Mouse (Mus musculus) CH12.LX (cell line): ENCODE data around the gene Dgkh. TPM values are rescaled to one million over a fixed set of nuclear protein-coding genes. Genes with fewer than 3 reads are reported as not detected.

Experiments
- DNase-seq: peaks from one replicate; pipeline ENCODE4 v3.0.0-alpha.2; 2013; ENCODE audit errors: extremely low read depth
- H3K27ac ChIP-seq: 2 replicates; pipeline ENCODE4 v1.5.1; 2012; ENCODE audit warnings: low read depth, mild to moderate bottlenecking, control low read depth, moderate library complexity; ENCODE audit not compliant: insufficient read depth
- H3K27me3 ChIP-seq: replicated peaks from 2 replicates; pipeline ENCODE3; 2012; ENCODE audit warnings: inconsistent platforms
- H3K36me3 ChIP-seq, 2 experiments: replicated peaks in 1 of 2; 2 replicates each; pipeline versions ENCODE3 to v1.6.1; 2012; ENCODE audit warnings: inconsistent platforms in 1 of 2, low read length in 1 of 2, mild to moderate bottlenecking in 1 of 2, mixed read lengths in 1 of 2, moderate library complexity in 1 of 2; ENCODE audit not compliant: control insufficient read depth in 1 of 2, insufficient read depth in 1 of 2
- H3K4me1 ChIP-seq, 2 experiments: 2 replicates each; pipeline ENCODE4 v1.6.1; 2012; ENCODE audit warnings: inconsistent platforms in 1 of 2, moderate library complexity in 1 of 2; ENCODE audit not compliant: insufficient read depth in 2 of 2, control insufficient read depth in 1 of 2
- H3K4me2 ChIP-seq: 2 replicates; pipeline ENCODE4 v1.6.1; 2012; ENCODE audit warnings: low read depth, mild to moderate bottlenecking, control low read depth; ENCODE audit not compliant: poor library complexity, insufficient read depth, severe bottlenecking
- H3K4me3 ChIP-seq, 3 experiments: fragments of 150-350 bp in 1 of 3; sonication (generic) in 1 of 3; replicated peaks in 1 of 3; 2 replicates each; pipeline versions ENCODE3 to v1.5.1; 2011 to 2012; ENCODE audit warnings: low read depth in 2 of 3, low read length in 2 of 3, mild to moderate bottlenecking in 2 of 3, moderate library complexity in 2 of 3, control low read depth in 1 of 3, improper control_type of control experiment in 1 of 3, inconsistent platforms in 1 of 3, mixed read lengths in 1 of 3; ENCODE audit not compliant: poor library complexity in 1 of 3
- H3K79me2 ChIP-seq: replicated peaks from 2 replicates; pipeline ENCODE4 v1.6.1; 2012; ENCODE audit warnings: mild to moderate bottlenecking, moderate library complexity; ENCODE audit not compliant: control insufficient read depth, poor library complexity, insufficient read depth, severe bottlenecking; ENCODE audit errors: extremely low read depth
- H3K9ac ChIP-seq: 2 replicates; pipeline ENCODE4 v1.6.1; 2012; ENCODE audit warnings: low read depth, mild to moderate bottlenecking, control low read depth, moderate library complexity; ENCODE audit not compliant: insufficient read depth
- H3K9me3 ChIP-seq: replicated peaks from 2 replicates; pipeline ENCODE3; 2012; ENCODE audit warnings: low read length, inconsistent platforms, mixed read lengths
- BHLHE40 ChIP-seq: IDR thresholded peaks from 2 replicates; pipeline ENCODE4 v1.6.1; 2011; ENCODE audit warnings: mild to moderate bottlenecking, low read depth, low read length, improper control_type of control experiment
- CHD2 ChIP-seq: IDR thresholded peaks from 2 replicates; pipeline ENCODE4 v1.6.1; 2011; ENCODE audit warnings: low read length, improper control_type of control experiment
- E2F4 ChIP-seq: IDR thresholded peaks from 2 replicates; pipeline ENCODE4 v1.6.1; 2011; ENCODE audit warnings: low read depth, low read length, improper control_type of control experiment; ENCODE audit not compliant: insufficient replicate concordance
- ELF1 ChIP-seq: IDR thresholded peaks from 2 replicates; pipeline ENCODE4 v1.6.1; 2014; ENCODE audit warnings: low read depth, mild to moderate bottlenecking, inconsistent platforms, low read length, improper control_type of control experiment
- EP300 ChIP-seq: IDR thresholded peaks from 2 replicates; pipeline ENCODE4 v1.6.1; 2011; ENCODE audit warnings: low read length, improper control_type of control experiment
- GABPA ChIP-seq: IDR thresholded peaks from 2 replicates; pipeline ENCODE4 v1.6.1; 2012; ENCODE audit warnings: low read depth, low read length, improper control_type of control experiment, inconsistent platforms; ENCODE audit not compliant: insufficient replicate concordance
- JUN ChIP-seq: IDR thresholded peaks from 2 replicates; pipeline ENCODE4 v1.6.1; 2011; ENCODE audit warnings: low read depth, mild to moderate bottlenecking, low read length, improper control_type of control experiment, moderate library complexity; ENCODE audit not compliant: insufficient read depth
- KAT2A ChIP-seq: IDR thresholded peaks from 2 replicates; pipeline ENCODE4 v1.6.1; 2012; ENCODE audit warnings: low read length, improper control_type of control experiment, inconsistent platforms; ENCODE audit not compliant: insufficient replicate concordance
- MAFK ChIP-seq: IDR thresholded peaks from 2 replicates; pipeline ENCODE4 v1.6.1; 2011; ENCODE audit warnings: low read length, improper control_type of control experiment; ENCODE audit not compliant: insufficient replicate concordance
- MAX ChIP-seq: IDR thresholded peaks from 2 replicates; pipeline ENCODE4 v1.6.1; 2011; ENCODE audit warnings: low read length, improper control_type of control experiment
- MAZ ChIP-seq: IDR thresholded peaks from 2 replicates; pipeline ENCODE4 v1.6.1; 2012; ENCODE audit warnings: low read depth, mild to moderate bottlenecking, inconsistent platforms, low read length, improper control_type of control experiment, moderate library complexity
- MEF2A ChIP-seq: IDR thresholded peaks from 2 replicates; pipeline ENCODE4 v1.6.1; 2014; ENCODE audit warnings: low read depth, mild to moderate bottlenecking, inconsistent platforms, low read length, improper control_type of control experiment, borderline replicate concordance
- MXI1 ChIP-seq: IDR thresholded peaks from 2 replicates; pipeline ENCODE4 v1.6.1; 2011; ENCODE audit warnings: mild to moderate bottlenecking, low read depth, low read length, improper control_type of control experiment
- NELFE ChIP-seq: IDR thresholded peaks from 2 replicates; pipeline ENCODE4 v1.6.1; 2011; ENCODE audit warnings: low read depth, low read length, improper control_type of control experiment
- PAX5 ChIP-seq: IDR thresholded peaks from 2 replicates; pipeline ENCODE4 v1.6.1; 2012; ENCODE audit warnings: low read length, inconsistent platforms, mixed read lengths
- POLR2A ChIP-seq: IDR thresholded peaks from 2 replicates; pipeline ENCODE4 v1.6.1; 2011; ENCODE audit warnings: low read depth, mild to moderate bottlenecking, improper control_type of control experiment, low read length
- POLR2AphosphoS2 ChIP-seq: IDR thresholded peaks from 2 replicates; pipeline ENCODE4 v1.6.1; 2011; ENCODE audit warnings: low read depth, low read length, improper control_type of control experiment
- TCF12 ChIP-seq: IDR thresholded peaks from 2 replicates; pipeline ENCODE4 v1.6.1; 2014; ENCODE audit warnings: low read depth, mild to moderate bottlenecking, inconsistent platforms, low read length, improper control_type of control experiment
- USF1 ChIP-seq: IDR thresholded peaks from 2 replicates; pipeline ENCODE4 v1.6.1; 2014; ENCODE audit warnings: low read depth, mild to moderate bottlenecking, inconsistent platforms, low read length, improper control_type of control experiment
- USF2 ChIP-seq: conservative IDR thresholded peaks from 2 replicates; pipeline ENCODE4 v1.6.1; 2011; ENCODE audit warnings: low read depth, low read length, improper control_type of control experiment
- ZC3H11A ChIP-seq: IDR thresholded peaks from 2 replicates; pipeline ENCODE4 v1.6.1; 2012; ENCODE audit warnings: low read depth, mild to moderate bottlenecking, inconsistent platforms, low read length, improper control_type of control experiment
- ZNF384 ChIP-seq: IDR thresholded peaks from 2 replicates; pipeline ENCODE4 v1.6.1; 2012; ENCODE audit warnings: low read depth, low read length, improper control_type of control experiment, inconsistent platforms
- dilution Hi-C: fragments of 300-500 bp; cut with MboI; formaldehyde crosslinking; loops from 2 replicates; pipeline ENCODE4 v1.14.3; 2020; ENCODE audit warnings: low sequenced_read_pairs; ENCODE audit not compliant: extremely low pct_unique_long_range_greater_than_20kb, extremely low pct_ligation_motif_present
- in situ Hi-C: fragments of 300-500 bp; cut with MboI; formaldehyde crosslinking; loops from 3 replicates; pipeline ENCODE4 v1.14.3; 2019; ENCODE audit warnings: low sequenced_read_pairs, low pct_ligation_motif_present, low pct_unique_long_range_greater_than_20kb, mixed read lengths
- polyA plus RNA-seq: library from polyadenylated mRNA; unstranded; fragments of >175 nt; gene quantifications from 2 replicates; pipeline ENCODE4 v1.2.1, GENCODE M21; 2012; ENCODE audit warnings: low read depth; ENCODE audit not compliant: insufficient read length
- total RNA-seq, 2 experiments: library from RNA; depleted of rRNA; stranded (reverse); fragments of 300-350 nt in 1 of 2; fragments of >200 nt in 1 of 2; gene quantifications; 2 replicates each; pipeline ENCODE4 v1.2.3; 2012 to 2014

Dgkh gene
- total and polyA plus RNA-seq, 3 experiments = 0.83 to 3.3 (median 2.4) TPM

GRCm38 (mm10) chr14:78722031-78722430 lies 10.5 kb downstream of the Dgkh start:
- Histone ChIP-seq H3K4me2 (no peak overlapping the region), H3K79me2 (no peaks in the 10 kb centered on the region), H3K4me3 (no peak overlapping the region), H3K36me3 (peaks cover 0 to 11% of the 10 kb centered on the region in 2 experiments), H3K4me1 (peaks cover 0 to 3% of the 10 kb centered on the region in 2 experiments; a peak in 2 of 4 replicates), H3K27ac (no peak overlapping the region), H3K9ac (no peak overlapping the region), H3K9me3 (no peaks in the 10 kb centered on the region), H3K27me3 (no peaks in the 10 kb centered on the region)
- TF ChIP-seq MAX (no peak), USF2 (no peak), EP300 (no peak), POLR2A (no peak), USF1 (no peak), POLR2AphosphoS2 (no peak), ELF1 (no peak), ZC3H11A (no peak), MAFK (no peak), MEF2A (no peak), GABPA (no peak)
- no peak for DNase-seq
- dilution Hi-C loops = no loop called here
- in situ Hi-C loops = no loop called here

DNA sequence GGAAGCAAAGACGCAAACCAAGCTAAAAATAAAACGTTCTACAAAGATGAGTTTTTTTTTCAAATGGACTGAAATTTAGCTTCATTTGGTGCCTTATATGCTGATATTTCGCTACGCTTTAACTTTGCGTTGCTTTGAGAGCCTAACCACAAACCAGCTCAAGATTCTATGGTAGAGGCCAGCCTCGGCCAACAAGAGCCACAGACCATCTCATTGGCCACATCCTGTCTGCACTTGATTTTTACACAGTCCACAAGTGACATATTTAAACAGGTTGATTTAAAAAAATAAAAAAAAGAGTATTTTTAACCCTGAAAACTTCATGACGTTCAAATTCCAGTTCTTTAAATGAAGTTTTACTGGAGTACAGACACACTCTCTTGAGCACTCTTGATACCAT lies 16.5 kb downstream of the Dgkh start:
- no peaks in the 10 kb centered on the region for H3K79me2 ChIP-seq
- in situ Hi-C loops = no loop called here

More for the DNA sequence above, 16.5 kb downstream of the Dgkh start:
- H3K4me3 ChIP-seq = no peak overlapping the region
- no peak for DNase-seq
- H3K9ac ChIP-seq = no peak overlapping the region
- H3K4me1 ChIP-seq = peaks cover 4 to 21% of the 10 kb centered on the region in 2 experiments
- dilution Hi-C loops = no loop called here
- H3K36me3 ChIP-seq = peaks cover 0 to 2% of the 10 kb centered on the region in 2 experiments
- no peak overlapping the region for H3K4me2 ChIP-seq
- H3K27ac ChIP-seq = no peak overlapping the region
- no peak for TF ChIP-seq MAZ
- no peak for TF ChIP-seq ZNF384
- TF ChIP-seq CHD2 = no peak
- no peak for TF ChIP-seq NELFE
- TF ChIP-seq ZC3H11A = no peak
- no peak for TF ChIP-seq MXI1
- TF ChIP-seq E2F4 = no peak
- TF ChIP-seq KAT2A = no peak
- TF ChIP-seq POLR2A = no peak
- no peak for TF ChIP-seq JUN
- TF ChIP-seq BHLHE40 = no peak
- no peak for TF ChIP-seq USF1
- TF ChIP-seq TCF12 = no peak
- TF ChIP-seq PAX5 = no peak
- no peaks in the 10 kb centered on the region for H3K27me3 ChIP-seq
- H3K9me3 ChIP-seq = no peaks in the 10 kb centered on the region
